Mouse (Mus musculus): ENCODE results near the gene Aff3. TPM values are rescaled to one million over a fixed set of nuclear protein-coding genes. Genes with fewer than 3 reads are reported as not detected.

The Aff3 gene
- polyA plus RNA-seq, 1 experiment from 2014 or later = 25.7 TPM

Other genes starting within 250 kb of the Aff3 start
- 6.0 and 6.1 TPM in 2 replicates for gene Lonrf2, start 171.8 kb upstream of the Aff3 start, polyA plus RNA-seq (2016; fragmentation: Nextera tagmentation; extraction: Ambion mirVana)
- gene Chst10, start 233.2 kb upstream of the Aff3 start, polyA plus RNA-seq (2016; fragmentation: Nextera tagmentation; extraction: Ambion mirVana) = 27.8 and 29.4 TPM in 2 replicates

Measured in forebrain, embryonic 12.5 days (tissue).